Mouse (Mus musculus): ENCODE results near the gene Cxcl5. TPM values are rescaled to one million over a fixed set of nuclear protein-coding genes. Genes with fewer than 3 reads are reported as not detected.
"Not testable (repeated sequence)": the region's sequence is repeated elsewhere in the genome, so short reads cannot be mapped to it uniquely, and the experiment has no call there.

Gene Cxcl5
- polyA plus RNA-seq, 1 experiment from 2014 or later: not detected

DNA sequence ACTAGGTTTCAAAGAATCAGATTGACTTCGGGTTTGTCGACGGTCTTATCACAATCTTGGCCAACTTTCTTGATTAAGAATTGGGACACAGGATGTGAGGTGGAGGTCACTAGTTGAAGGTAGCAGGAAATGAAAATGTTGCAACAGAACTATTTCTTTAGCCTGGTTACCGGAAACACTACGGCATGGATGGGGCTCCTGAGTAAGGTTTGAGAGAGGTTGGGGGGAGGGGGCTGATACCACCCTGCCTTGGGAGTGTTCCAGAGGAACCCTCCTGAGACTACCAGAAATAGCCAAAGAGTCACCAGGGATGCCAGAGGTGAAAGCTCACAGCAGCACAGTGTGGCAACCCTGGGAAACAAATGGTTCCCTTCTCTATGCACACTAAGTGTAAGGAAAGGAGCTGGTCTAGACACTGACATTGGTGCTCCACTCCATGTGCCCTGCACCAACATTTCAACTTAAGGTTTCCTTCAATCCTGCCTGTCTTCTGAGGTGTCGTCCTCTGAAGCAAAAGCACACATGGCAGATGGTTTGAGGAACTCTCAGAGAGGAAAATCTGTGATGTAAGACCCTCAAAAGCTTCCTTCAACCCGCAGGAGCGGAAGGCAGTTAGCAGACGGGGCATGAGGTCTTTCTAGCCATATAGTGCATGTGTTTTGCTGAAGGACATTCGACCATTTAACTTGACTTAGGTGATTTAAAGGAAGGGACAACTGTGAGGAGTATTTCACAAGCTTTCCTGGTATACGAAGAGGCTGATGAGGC is 30.3 kb downstream of the Cxcl5 start:
- WGBS: 88% methylated on average over 11 of the region's 11 CpGs
- Histone ChIP-seq H3K27me3 (peaks cover 3% of the 10 kb centered on the region; the same call in 1 of the 2 replicates), H3K4me1 (peaks cover 4% of the 10 kb centered on the region; the same call in 1 of the 2 replicates), H3K36me3 (no peaks in the 10 kb centered on the region), H3K4me3 (no peak overlapping the region), H3K9ac (replicated peaks) (no peak overlapping the region), H3K27ac (replicated peaks) (no peak overlapping the region), H3K4me2 (replicated peaks) (no peak overlapping the region), H3K9me3 (no peaks in the 10 kb centered on the region)
- no peak for ATAC-seq (ENCODE audit: low FRiP score, low read depth)

- 91% methylated on average over 8 of the region's 8 CpGs for WGBS
- Histone ChIP-seq H3K9me3 (no peaks in the 10 kb centered on the region), H3K4me2 (replicated peaks) (no peak overlapping the region), H3K4me1 (peaks cover 4% of the 10 kb centered on the region; the same call in 1 of the 2 replicates), H3K36me3 (no peaks in the 10 kb centered on the region), H3K4me3 (no peak overlapping the region), H3K9ac (replicated peaks) (no peak overlapping the region), H3K27ac (replicated peaks) (no peak overlapping the region), H3K27me3 (peaks cover 3% of the 10 kb centered on the region; the same call in 1 of the 2 replicates)
- no peak for ATAC-seq (ENCODE audit: low FRiP score, low read depth)
Observed at GRCm38 (mm10) chr5:90790074-90790502, 30.9 kb downstream of the Cxcl5 start.

GRCm38 (mm10) chr5:90794195-90794625 is 35.0 kb downstream of the Cxcl5 start, which contains the start of gene Cxcl15:
Cxcl15 (plus strand) TSS chr5:90794534.
- Histone ChIP-seq H3K36me3 (no peaks in the 10 kb centered on the region), H3K9ac (replicated peaks) (no peak within 1 kb of the TSS), H3K4me3 (no peak within 1 kb of the TSS), H3K27ac (replicated peaks) (no peak within 1 kb of the TSS), H3K27me3 (no peaks in the 10 kb centered on the region), H3K9me3 (no peaks in the 10 kb centered on the region), H3K4me2 (replicated peaks) (no peak within 1 kb of the TSS), H3K4me1 (no peaks in the 10 kb centered on the region)
- 63% methylated on average over 5 of the region's 5 CpGs for WGBS
- ATAC-seq (ENCODE audit: low FRiP score, low read depth): no peak

- not testable (repeated sequence) for H3K36me3 ChIP-seq; H3K4me1 ChIP-seq; H3K4me3 ChIP-seq; H3K9me3 ChIP-seq; H3K4me2 ChIP-seq (replicated peaks); ATAC-seq (ENCODE audit: low FRiP score, low read depth); H3K27me3 ChIP-seq; H3K27ac ChIP-seq (replicated peaks); H3K9ac ChIP-seq (replicated peaks)
- 89% methylated on average over 2 of the region's 2 CpGs for WGBS
Observed at GRCm38 (mm10) chr5:90795392-90795791, 36.2 kb downstream of the Cxcl5 start.

DNA sequence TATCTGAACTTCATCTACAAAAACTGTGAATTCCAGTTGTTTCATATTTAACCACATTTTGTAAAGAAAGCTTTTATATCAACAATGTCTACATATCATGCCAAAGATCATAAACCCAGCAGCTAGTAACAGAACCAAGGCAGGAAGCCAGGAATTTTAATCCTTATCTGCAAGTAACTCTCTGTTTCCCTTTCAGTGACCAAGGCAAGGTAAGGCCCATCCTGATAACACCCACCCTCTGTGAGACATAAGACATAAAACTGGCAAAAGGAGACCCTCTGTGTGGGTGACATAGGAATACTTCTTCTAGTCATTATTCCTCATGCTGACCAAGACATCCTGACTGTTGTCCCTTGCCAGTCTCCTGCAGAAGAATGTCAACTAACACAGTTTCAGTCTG is 45.4 kb downstream of the Cxcl5 start:
- ATAC-seq (ENCODE audit: low FRiP score, low read depth): no peak
- Histone ChIP-seq H3K4me1 (no peaks in the 10 kb centered on the region), H3K9ac (replicated peaks) (no peak overlapping the region), H3K36me3 (no peaks in the 10 kb centered on the region), H3K27ac (replicated peaks) (no peak overlapping the region), H3K9me3 (no peaks in the 10 kb centered on the region), H3K4me2 (replicated peaks) (no peak overlapping the region), H3K4me3 (no peak overlapping the region), H3K27me3 (no peaks in the 10 kb centered on the region)

- no peaks in the 10 kb centered on the region for H3K27me3 ChIP-seq
- H3K27ac ChIP-seq (replicated peaks): no peak overlapping the region
- H3K4me1 ChIP-seq: no peaks in the 10 kb centered on the region
- H3K36me3 ChIP-seq: no peaks in the 10 kb centered on the region
- H3K4me2 ChIP-seq (replicated peaks): no peak overlapping the region
- H3K9ac ChIP-seq (replicated peaks): no peak overlapping the region
- no peaks in the 10 kb centered on the region for H3K9me3 ChIP-seq
- H3K4me3 ChIP-seq: no peak overlapping the region
- ATAC-seq (ENCODE audit: low FRiP score, low read depth): no peak
Observed at GRCm38 (mm10) chr5:90806050-90806449, 46.9 kb downstream of the Cxcl5 start.

DNA sequence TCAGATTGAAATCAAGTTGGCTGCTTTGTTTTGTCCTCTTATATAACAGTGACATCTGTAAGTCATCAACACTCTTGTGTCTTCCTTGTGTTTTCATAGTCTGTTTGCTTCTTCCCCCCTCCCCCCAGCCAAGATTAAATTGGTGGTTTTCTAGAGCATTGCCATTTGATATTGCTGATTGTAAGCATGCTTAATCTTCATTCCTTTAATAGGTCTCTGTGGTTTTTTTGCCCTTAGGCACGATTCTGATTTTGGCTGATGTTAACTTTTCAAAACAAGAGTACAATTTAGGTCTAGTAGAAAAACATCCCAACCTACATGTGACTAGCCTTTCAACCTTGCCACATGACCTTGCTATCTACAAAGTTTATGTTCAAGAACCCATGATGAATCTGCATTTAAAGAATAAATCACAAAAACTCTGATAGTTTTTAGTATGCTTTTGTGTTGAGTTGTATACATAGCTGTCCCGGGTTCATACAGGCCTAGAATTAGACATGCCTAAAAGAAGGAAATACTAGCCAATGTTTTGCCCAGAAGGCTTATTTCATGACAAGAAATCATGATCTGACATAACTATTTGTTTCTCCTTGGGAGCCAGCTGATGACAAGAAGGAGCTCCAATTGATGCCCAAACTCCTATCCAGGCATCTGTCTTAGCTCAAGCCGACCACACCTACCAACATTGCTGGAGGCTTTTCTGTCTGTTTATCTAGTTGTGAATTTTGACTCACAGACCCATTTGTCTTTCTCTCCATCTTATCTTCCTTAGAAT is 48.2 kb downstream of the Cxcl5 start:
- 85% methylated on average over 3 of the region's 3 CpGs for WGBS
- H3K4me3 ChIP-seq: no peak overlapping the region
- no peaks in the 10 kb centered on the region for H3K27me3 ChIP-seq
- H3K4me1 ChIP-seq: no peaks in the 10 kb centered on the region
- no peak overlapping the region for H3K27ac ChIP-seq (replicated peaks)
- ATAC-seq (ENCODE audit: low FRiP score, low read depth): no peak
- H3K4me2 ChIP-seq (replicated peaks): no peak overlapping the region
- H3K36me3 ChIP-seq: no peaks in the 10 kb centered on the region
- H3K9ac ChIP-seq (replicated peaks): no peak overlapping the region
- H3K9me3 ChIP-seq: no peaks in the 10 kb centered on the region

Small RNA genes lying within 50 kb of the gene (microRNA-seq; reads per million reads assigned to microRNA genes)
- gene Gm24322: not detected

Other genes starting within 250 kb of the Cxcl5 start
- not detected in 2 replicates for gene Afm, start 240.4 kb upstream of the Cxcl5 start, polyA plus RNA-seq (2016; fragmentation: Nextera tagmentation; extraction: Ambion mirVana)
- not detected in 2 replicates for gene 5830473C10Rik, start 198.3 kb upstream of the Cxcl5 start, polyA plus RNA-seq (2016; fragmentation: Nextera tagmentation; extraction: Ambion mirVana)
- 0.29 and 0.63 TPM in 2 replicates for gene Rassf6, start 118.7 kb upstream of the Cxcl5 start, polyA plus RNA-seq (2016; fragmentation: Nextera tagmentation; extraction: Ambion mirVana)
- 6.3 and 6.6 TPM in 2 replicates for gene Ppbp, start 9.2 kb downstream of the Cxcl5 start, polyA plus RNA-seq (2016; fragmentation: Nextera tagmentation; extraction: Ambion mirVana)
- gene Pf4, start 13.1 kb downstream of the Cxcl5 start, polyA plus RNA-seq (2016; fragmentation: Nextera tagmentation; extraction: Ambion mirVana): 60.2 and 74.4 TPM in 2 replicates
- gene Cxcl3, start 26.7 kb downstream of the Cxcl5 start, polyA plus RNA-seq (2016; fragmentation: Nextera tagmentation; extraction: Ambion mirVana): not detected in 2 replicates
- not detected in 2 replicates for gene Cxcl15, start 35.2 kb downstream of the Cxcl5 start, polyA plus RNA-seq (2016; fragmentation: Nextera tagmentation; extraction: Ambion mirVana)
- not detected in 2 replicates for gene Cxcl1, start 131.9 kb downstream of the Cxcl5 start, polyA plus RNA-seq (2016; fragmentation: Nextera tagmentation; extraction: Ambion mirVana)
- not detected in 2 replicates for gene Cxcl2, start 144.5 kb downstream of the Cxcl5 start, polyA plus RNA-seq (2016; fragmentation: Nextera tagmentation; extraction: Ambion mirVana)
- 110 and 116 TPM in 2 replicates for gene Mthfd2l, start 171.8 kb downstream of the Cxcl5 start, polyA plus RNA-seq (2016; fragmentation: Nextera tagmentation; extraction: Ambion mirVana)